Mouse (Mus musculus) MEL (cell line): Measurements from ENCODE around the gene Edn2.

Experiments
- CTCF ChIP-seq, 3 experiments: IDR thresholded peaks in 2 of 3; conservative IDR thresholded peaks in 1 of 3; 2 replicates each; pipeline ENCODE4 v1.5.1; 2011 to 2012; ENCODE audit warnings: low read length in 3 of 3, low read depth in 2 of 3, mild to moderate bottlenecking in 2 of 3, improper control_type of control experiment in 1 of 3, inconsistent platforms in 1 of 3, mixed read lengths in 1 of 3, moderate library complexity in 1 of 3; ENCODE audit not compliant: control insufficient read depth in 1 of 3, insufficient read depth in 1 of 3, poor library complexity in 1 of 3, severe bottlenecking in 1 of 3
- E2F4 ChIP-seq: IDR thresholded peaks from 2 replicates; pipeline ENCODE4 v1.6.1; 2011; ENCODE audit warnings: low read depth, low read length, improper control_type of control experiment, borderline replicate concordance
- HCFC1 ChIP-seq: IDR thresholded peaks from 2 replicates; pipeline ENCODE4 v1.6.1; 2012; ENCODE audit warnings: low read depth, mild to moderate bottlenecking, inconsistent platforms, low read length, improper control_type of control experiment, moderate library complexity
- POLR2A ChIP-seq, 2 experiments: IDR thresholded peaks; 2 replicates each; pipeline ENCODE4 v1.6.1; 2011 to 2012; ENCODE audit warnings: low read length in 2 of 2, mild to moderate bottlenecking in 2 of 2, control low read depth in 1 of 2, improper control_type of control experiment in 1 of 2, low read depth in 1 of 2, moderate library complexity in 1 of 2; ENCODE audit not compliant: control insufficient read depth in 1 of 2, insufficient read depth in 1 of 2, poor library complexity in 1 of 2
- RCOR1 ChIP-seq: IDR thresholded peaks from 2 replicates; pipeline ENCODE4 v1.6.1; 2012; ENCODE audit warnings: low read depth, mild to moderate bottlenecking, inconsistent platforms, low read length, improper control_type of control experiment
- TCF12 ChIP-seq: IDR thresholded peaks from 2 replicates; pipeline ENCODE4 v1.6.1; 2014; ENCODE audit warnings: low read depth, mild to moderate bottlenecking, inconsistent platforms, low read length, improper control_type of control experiment, moderate library complexity
- UBTF ChIP-seq: IDR thresholded peaks from 2 replicates; pipeline ENCODE4 v1.6.1; 2012; ENCODE audit warnings: low read depth, mild to moderate bottlenecking, inconsistent platforms, low read length, improper control_type of control experiment, moderate library complexity, borderline replicate concordance; ENCODE audit not compliant: insufficient read depth
- ZMIZ1 ChIP-seq: IDR thresholded peaks from 2 replicates; pipeline ENCODE4 v1.6.1; 2012; ENCODE audit warnings: low read depth, mild to moderate bottlenecking, inconsistent platforms, low read length, improper control_type of control experiment, moderate library complexity

DNA sequence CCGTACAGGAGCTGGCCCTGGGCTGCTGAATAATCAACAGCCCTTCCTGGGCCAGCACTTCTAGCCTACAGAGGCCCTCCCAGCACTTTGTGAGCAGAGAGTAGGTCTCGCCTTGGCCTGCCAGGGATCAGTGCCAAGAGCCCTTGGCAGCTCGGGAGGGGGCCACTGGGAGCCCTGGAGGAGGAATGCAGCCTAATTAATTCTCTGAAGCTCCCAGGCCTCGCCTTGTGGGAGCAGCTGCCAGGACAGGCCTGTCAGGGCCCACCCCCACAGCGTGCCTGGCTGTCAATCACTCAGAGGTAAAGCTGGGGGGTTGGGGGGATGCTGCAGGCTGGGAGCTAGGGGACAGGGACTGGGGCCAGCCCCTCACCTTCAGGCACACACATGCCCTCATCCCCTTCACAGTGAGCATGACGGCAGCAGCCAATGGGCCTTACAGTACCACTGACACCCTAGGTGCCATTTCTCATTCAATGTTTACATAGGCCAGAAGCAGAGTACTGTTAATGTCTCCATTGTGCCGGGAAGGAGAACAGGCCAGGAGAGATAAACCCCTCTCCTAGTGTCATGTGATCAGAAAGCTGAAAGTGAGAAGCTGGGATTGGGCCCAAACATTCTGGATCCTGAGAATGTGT lies 11.2 kb downstream of the Edn2 start:
- TF ChIP-seq POLR2A (IDR thresholded peaks at IDR 0.05; ENCODE audit: control insufficient read depth in 1 of 2, insufficient read depth in 1 of 2, low read depth in 1 of 2, low read length in 2 of 2, poor library complexity in 1 of 2) (no peak), RCOR1 (no peak), ZMIZ1 (no peak), CTCF (IDR thresholded peaks at IDR 0.05 in 2 of 3, conservative IDR thresholded peaks at IDR 0.05 in 1 of 3; ENCODE audit: control insufficient read depth in 1 of 3, insufficient read depth in 1 of 3, low read depth in 2 of 3, low read length in 3 of 3, poor library complexity in 1 of 3, severe bottlenecking in 1 of 3) (no peak), HCFC1 (no peak), E2F4 (no peak), TCF12 (no peak), UBTF (no peak)
